Mouse (Mus musculus) C2C12 (cell line): ENCODE data around the gene Rhd.
"Not testable (repeated sequence)": the region's sequence is repeated elsewhere in the genome, so short reads cannot be mapped to it uniquely, and the experiment has no call there.

ENCODE experiments used
- CTCF ChIP-seq: IDR thresholded peaks from one replicate; pipeline ENCODE4 v1.5.1; 2011; ENCODE audit not compliant: control insufficient read depth, insufficient read depth, insufficient read length
- MAX ChIP-seq: IDR thresholded peaks from one replicate; pipeline ENCODE4 v1.6.1; 2011; ENCODE audit warnings: mild to moderate bottlenecking, control low read depth
- USF1 ChIP-seq: IDR thresholded peaks from one replicate; pipeline ENCODE4 v1.6.1; 2011; ENCODE audit warnings: low read depth, mild to moderate bottlenecking, control low read depth, moderate library complexity

DNA sequence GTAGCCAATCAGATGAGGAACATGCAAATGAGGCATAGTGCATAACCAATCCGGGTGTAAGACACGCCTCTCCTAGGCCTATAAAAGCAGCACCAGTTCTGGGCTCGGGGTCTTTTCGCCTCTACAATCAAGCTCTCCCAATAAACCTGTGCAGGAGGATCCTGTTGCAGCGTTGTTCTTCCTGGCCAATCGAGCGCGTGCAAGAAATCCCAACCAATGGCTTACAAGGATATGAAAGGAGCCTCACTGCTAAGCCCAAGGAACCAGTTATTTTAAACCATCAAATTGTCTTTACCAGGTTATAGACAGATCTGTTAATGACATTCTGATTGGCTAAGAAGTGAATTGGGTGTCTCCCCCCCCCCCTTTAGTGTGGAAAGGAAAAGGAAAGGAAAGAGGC, 47.1 kb downstream of the Rhd start:
- not testable (repeated sequence) for TF ChIP-seq MAX, CTCF, USF1
